Mouse (Mus musculus): ENCODE measurements around the gene Grk2.

DNA sequence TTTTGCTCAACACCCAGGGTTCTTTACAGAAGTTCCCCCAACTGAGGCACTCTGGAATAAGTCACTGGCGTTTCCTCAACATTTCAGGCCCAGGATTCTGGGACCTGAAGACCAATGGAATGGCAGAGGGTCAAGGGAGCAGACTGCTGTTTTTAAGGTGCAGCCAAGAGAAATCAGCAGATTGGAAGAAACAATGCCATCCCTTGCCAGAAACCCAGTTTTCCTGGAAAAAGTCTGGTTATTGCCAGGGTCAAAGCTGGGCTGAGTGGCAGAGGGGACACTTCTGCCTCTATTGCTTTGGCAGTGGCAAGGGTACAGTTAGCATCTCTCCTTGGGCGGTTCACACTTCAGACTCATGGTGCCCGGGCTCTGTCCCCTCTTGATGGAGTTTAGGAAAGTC, 11.2 kb upstream of the Grk2 start:
- TF ChIP-seq POLR2A (IDR thresholded peaks at IDR 0.05; ENCODE audit: control insufficient read depth, extremely low read depth, insufficient read depth, low read length, poor library complexity): no peak
- no peak for TF ChIP-seq CTCF (IDR thresholded peaks at IDR 0.05; ENCODE audit: borderline replicate concordance, control insufficient read depth, extremely low read depth, insufficient read depth, low read length, poor library complexity)

Data from thymus, adult 2 months (tissue).